Mouse (Mus musculus) gastrocnemius, adult 2 months (tissue): Measurements from ENCODE around the gene Dnlz. TPM values are rescaled to one million over a fixed set of nuclear protein-coding genes. Genes with fewer than 3 reads are reported as not detected.

Experiments used
- DNase-seq: peaks from one replicate; pipeline ENCODE4 v3.0.0; 2022
- H3K27ac ChIP-seq: fragments of 200-600 bp; 2 replicates; pipeline ENCODE4 v1.8.1; 2022; ENCODE audit warnings: mild to moderate bottlenecking
- H3K4me3 ChIP-seq: fragments of 200-600 bp; 2 replicates; pipeline ENCODE4 v1.8.1; 2022; ENCODE audit warnings: mild to moderate bottlenecking, moderate library complexity
- CTCF ChIP-seq: fragments of 200-600 bp; IDR thresholded peaks from 2 replicates; pipeline ENCODE4 v1.8.1; 2022; ENCODE audit warnings: antibody characterized with exemption, mild to moderate bottlenecking, moderate library complexity
- intact Hi-C: fragments of 180-260 bp; cut with DNase I; formaldehyde crosslinking; loops from one replicate; pipeline ENCODE4 v1.15.1; 2025
- total RNA-seq, 2 experiments: library from RNA; stranded (reverse); gene quantifications; 2 replicates each; pipeline ENCODE4 v1.2.3; 2021

Dnlz gene
- total RNA-seq, 2 experiments from 2014 or later, result 18.0 to 22.7 TPM

DNA sequence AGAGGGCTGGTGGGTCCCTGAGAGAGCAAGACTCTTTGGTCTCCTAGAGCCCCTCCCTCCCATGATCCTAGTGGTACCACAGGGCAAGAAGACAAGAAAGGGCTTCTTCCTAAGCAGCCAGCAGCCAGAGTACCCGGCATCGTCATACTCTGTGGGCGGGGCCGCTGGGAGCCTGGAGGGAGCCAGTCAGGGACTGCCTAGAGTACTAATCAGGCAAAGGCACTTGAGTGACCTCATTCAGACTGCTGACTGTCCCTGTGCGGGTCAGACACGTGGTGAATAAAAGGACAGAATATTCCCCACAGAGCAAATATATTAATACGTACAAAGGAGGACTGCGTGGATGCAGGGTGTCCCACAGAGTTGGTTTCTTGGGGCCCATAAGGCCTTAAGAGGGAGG lies 22.5 kb downstream of the Dnlz start:
- no peak for TF ChIP-seq CTCF
- Histone ChIP-seq H3K27ac (peak overlapping the region; percentile 63), H3K4me3 (no peak overlapping the region)
- DNase-seq, result peak; percentile 68
- intact Hi-C loops, result loop anchor here (5.0 kb wide), 1 partner anchor 233 kb away; no protein-coding TSS in a partner anchor

GRCm38 (mm10) chr2:26327852-26328251 lies 24.1 kb downstream of the Dnlz start:
- TF ChIP-seq CTCF, result no peak
- intact Hi-C loops, result loop anchor here (5.0 kb wide), 1 partner anchor 234 kb away; no protein-coding TSS in a partner anchor
- Histone ChIP-seq H3K27ac (no peak overlapping the region), H3K4me3 (no peak overlapping the region)
- DNase-seq, result peak; percentile 40

- Histone ChIP-seq H3K27ac (peak overlapping the region; percentile 20; the same call in 1 of the 2 replicates), H3K4me3 (no peak overlapping the region)
- intact Hi-C loops, result loop anchor here (5.0 kb wide), 1 partner anchor 237 kb away; no protein-coding TSS in a partner anchor
- TF ChIP-seq CTCF, result peak; percentile 78
- peak; percentile 80 for DNase-seq
These were observed 26.3 kb downstream of the Dnlz start for GRCm38 (mm10) chr2:26325386-26326181.

DNA sequence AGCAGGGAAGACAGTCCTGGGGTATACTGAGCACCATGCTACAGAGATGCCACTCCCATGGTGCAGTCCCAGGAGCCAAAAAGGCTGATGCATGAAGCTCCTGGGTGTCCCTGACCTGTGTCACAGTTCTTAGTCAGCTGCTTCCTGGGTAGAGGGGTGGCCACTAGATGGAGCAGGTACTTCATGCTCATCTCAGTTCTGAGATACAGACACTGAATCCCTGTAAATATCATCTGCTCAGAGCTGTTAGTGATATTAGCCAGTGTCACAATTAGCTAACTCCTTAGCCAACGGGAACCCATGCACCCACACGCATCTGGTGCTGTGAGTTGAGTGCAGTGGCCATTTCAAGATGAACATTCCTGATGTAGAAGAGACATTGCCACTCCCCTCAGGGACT lies 27.0 kb downstream of the Dnlz start:
- TF ChIP-seq CTCF, result peak; percentile 67
- intact Hi-C loops, result loop anchor here (5.0 kb wide), 1 partner anchor 237 kb away; no protein-coding TSS in a partner anchor
- Histone ChIP-seq H3K4me3 (no peak overlapping the region), H3K27ac (no peak overlapping the region; the same call in 1 of the 2 replicates)
- peak; percentile 60 for DNase-seq

DNA sequence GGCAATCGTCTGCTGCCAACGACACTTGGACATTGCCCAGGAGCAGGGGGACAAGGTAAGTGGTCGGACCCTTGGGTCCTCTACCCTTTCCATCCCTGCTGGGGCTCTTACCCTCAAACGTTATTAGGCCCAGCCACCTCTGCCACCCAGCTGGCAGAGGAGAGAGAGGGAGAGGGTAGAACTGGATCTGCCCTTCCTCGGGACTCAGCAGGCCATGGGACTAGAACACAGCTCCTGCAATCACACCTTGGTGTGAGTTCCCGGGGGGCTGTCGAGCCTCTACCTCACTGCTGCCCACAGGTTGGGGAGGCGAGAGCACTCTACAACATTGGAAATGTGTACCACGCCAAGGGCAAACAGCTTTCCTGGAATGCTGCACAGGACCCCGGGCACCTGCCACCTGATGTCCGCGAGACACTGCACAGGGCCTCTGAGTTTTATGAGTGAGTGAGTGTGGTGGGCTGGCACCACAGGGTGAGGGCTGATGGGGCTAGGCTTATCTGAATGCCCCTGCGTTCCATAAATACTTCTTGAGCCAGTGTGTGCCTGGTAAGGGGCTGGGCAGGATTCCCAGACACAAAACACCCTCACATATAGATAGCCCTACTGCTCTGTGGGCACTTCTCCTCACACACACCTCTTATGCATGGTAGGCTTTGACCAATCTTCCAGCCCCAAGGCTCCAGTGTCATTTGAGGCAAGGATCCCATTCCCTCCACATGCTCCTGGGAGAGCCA lies 28.2 kb downstream of the Dnlz start:
- H3K27ac ChIP-seq, result no peak overlapping the region
- intact Hi-C loops, result no loop called here
- no peak for TF ChIP-seq CTCF

GRCm38 (mm10) chr2:26320245-26321185 lies 31.4 kb downstream of the Dnlz start:
- no peak for TF ChIP-seq CTCF
- peak; percentile 16 for DNase-seq
- H3K27ac ChIP-seq, result peak overlapping the region; percentile 48; the same call in 1 of the 2 replicates
- H3K4me3 ChIP-seq, result no peak overlapping the region
- intact Hi-C loops, result no loop called here

More for the DNA sequence above, 28.2 kb downstream of the Dnlz start:
- H3K4me3 ChIP-seq, result no peak overlapping the region
- peak; percentile 15 for DNase-seq

- TF ChIP-seq CTCF, result no peak
- no peak overlapping the region for H3K4me3 ChIP-seq
- no peak overlapping the region; the same call in none of the 2 replicates for H3K27ac ChIP-seq
- intact Hi-C loops, result loop anchor here (5.0 kb wide), 1 partner anchor 33 kb away; the partner anchor contains the start of gene Dnlz
- DNase-seq, result peak; percentile 12
These were observed 32.2 kb downstream of the Dnlz start for GRCm38 (mm10) chr2:26319519-26320244.

DNA sequence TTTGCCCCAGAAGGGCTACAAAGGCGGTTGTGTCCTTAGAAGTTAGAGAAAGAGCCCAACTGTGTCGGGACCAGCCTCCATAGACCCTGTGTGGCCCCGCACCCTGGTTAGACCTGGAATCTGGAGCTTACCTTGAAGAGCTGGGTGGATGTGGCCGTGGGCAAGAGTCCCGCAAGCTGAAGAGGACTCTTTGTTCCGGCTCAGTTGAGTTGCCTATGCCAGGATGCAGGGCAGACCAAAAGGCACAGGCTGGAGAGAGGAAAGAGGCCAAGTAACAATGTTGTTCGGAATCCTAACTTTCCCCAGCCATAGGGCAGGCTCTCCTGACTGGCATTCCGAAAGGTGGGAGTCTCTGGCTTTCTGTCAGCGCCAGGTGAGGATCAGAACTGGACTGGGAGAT lies 32.8 kb downstream of the Dnlz start:
- peak; percentile 14 for DNase-seq
- Histone ChIP-seq H3K27ac (no peak overlapping the region; the same call in 1 of the 2 replicates), H3K4me3 (no peak overlapping the region)
- intact Hi-C loops, result loop anchor here (5.0 kb wide), 1 partner anchor 33 kb away; the partner anchor contains the start of gene Dnlz
- TF ChIP-seq CTCF, result no peak

- Histone ChIP-seq H3K27ac (no peak overlapping the region), H3K4me3 (no peak overlapping the region)
- no peak for TF ChIP-seq CTCF
- intact Hi-C loops, result loop anchor here (5.0 kb wide), 1 partner anchor 34 kb away; the partner anchor contains the start of gene Dnlz
- DNase-seq, result peak; percentile 10
These were observed 33.8 kb downstream of the Dnlz start for GRCm38 (mm10) chr2:26317991-26318672.

DNA sequence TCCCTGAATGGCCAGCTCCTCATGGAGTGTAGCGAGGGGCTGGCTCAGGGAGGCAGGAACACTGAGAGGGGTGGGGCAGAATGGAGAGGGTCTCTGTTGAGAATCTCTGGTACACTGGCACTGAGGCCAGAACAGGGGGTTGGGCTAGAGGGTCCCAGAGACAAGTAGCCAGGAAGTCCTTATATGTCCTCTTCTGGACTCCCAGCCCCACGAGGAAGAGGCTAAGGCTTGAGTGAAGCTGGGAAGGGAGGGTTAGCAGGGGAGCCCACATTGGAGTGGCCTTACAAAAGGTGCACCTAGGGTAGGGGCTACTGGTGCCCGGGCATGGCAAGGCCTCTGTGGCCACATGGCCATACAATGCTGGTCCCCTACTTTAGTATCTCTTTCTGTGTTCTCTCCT lies 34.5 kb downstream of the Dnlz start:
- intact Hi-C loops, result loop anchor here (5.0 kb wide), 1 partner anchor 35 kb away; the partner anchor contains the start of gene Dnlz
- Histone ChIP-seq H3K4me3 (peak overlapping the region; percentile 89; the same call in 1 of the 2 replicates), H3K27ac (peak overlapping the region; percentile 93)
- no peak for TF ChIP-seq CTCF
- peak; percentile 13 for DNase-seq
